ENCODE assay signal across 16 mouse cellular contexts in genomic region chr13:110897621-110898020, GRCm38 (mm10).
A peak's percentile ranks its signal among the peaks of the same experiment; 100 is the strongest.
DNase-seq lines count a peak whose midpoint lies in the region; ATAC-seq and TF ChIP-seq lines count a peak whose summit lies in the region.
"Had no signal": no experiment of that assay in that cellular context is flagged by ENCODE, and none has a peak within 500 bp of the region (broad histone marks: within the 10 kb centered on the region; RNA-seq: fewer than 3 reads in every experiment).

No protein-coding gene starts in this region.

- ATAC-seq in kidney, embryonic 16.5 days (ENCODE audit: low FRiP score, low TSS enrichment), result no peak
- ATAC-seq in lung, postnatal 0 days, result no peak
- ATAC-seq: forebrain, embryonic 15.5 days; intestine, embryonic 15.5 days had no signal

- H3K9ac ChIP-seq in kidney, embryonic 16.5 days (replicated peaks; ENCODE audit: low read length), result no peak overlapping the region
- no peak overlapping the region for H3K9ac ChIP-seq in lung, postnatal 0 days (replicated peaks; ENCODE audit: low read depth)
- H3K9ac ChIP-seq: forebrain, embryonic 15.5 days; intestine, embryonic 15.5 days; liver, embryonic 15.5 days had no signal

- no peaks in the 10 kb centered on the region for H3K27me3 ChIP-seq in kidney, embryonic 16.5 days (ENCODE audit: insufficient read depth, low read length)
- H3K27me3 ChIP-seq in lung, postnatal 0 days (replicated peaks; ENCODE audit: insufficient read depth, low read length), result no peaks in the 10 kb centered on the region
- no peaks in the 10 kb centered on the region for H3K27me3 ChIP-seq in thymus, adult 2 months (ENCODE audit: control insufficient read depth, insufficient read depth, low read length)
- H3K27me3 ChIP-seq: forebrain, embryonic 15.5 days; intestine, embryonic 15.5 days; liver, embryonic 15.5 days had no signal

- TF ChIP-seq EP300 in lung, postnatal 0 days (IDR thresholded peaks at IDR 0.05), result no peak

- no peaks in the 10 kb centered on the region for H3K9me3 ChIP-seq in kidney, embryonic 16.5 days (ENCODE audit: low read length)
- H3K9me3 ChIP-seq in lung, postnatal 0 days (ENCODE audit: low read length), result no peaks in the 10 kb centered on the region
- H3K9me3 ChIP-seq: forebrain, embryonic 15.5 days; hindbrain, embryonic 10.5 days; intestine, embryonic 15.5 days; limb, embryonic 10.5 days; liver, embryonic 15.5 days had no signal

- H3K4me3 ChIP-seq in kidney, embryonic 16.5 days (ENCODE audit: low read length), result no peak overlapping the region
- H3K4me3 ChIP-seq in lung, postnatal 0 days (ENCODE audit: low read depth, low read length), result no peak overlapping the region
- H3K4me3 ChIP-seq in gastrocnemius, adult 2 months, result no peak overlapping the region
- H3K4me3 ChIP-seq in thymus, adult 2 months (ENCODE audit: control insufficient read depth, insufficient read depth, low read length), result no peak overlapping the region
- H3K4me3 ChIP-seq: forebrain, embryonic 15.5 days; hindbrain, embryonic 10.5 days; intestine, embryonic 15.5 days; limb, embryonic 10.5 days; liver, embryonic 15.5 days had no signal

- 51% methylated on average over 4 of the region's 4 CpGs for WGBS in kidney, embryonic 16.5 days
- 30% methylated on average over 4 of the region's 4 CpGs for WGBS in lung, postnatal 0 days
- WGBS in thymus, adult 2 months, result 93% methylated on average over 4 of the region's 4 CpGs

- H3K4me1 ChIP-seq in kidney, embryonic 16.5 days (ENCODE audit: insufficient read depth, low read length), result peaks cover 5% of the 10 kb centered on the region; the same call in 1 of the 2 replicates
- H3K4me1 ChIP-seq in lung, postnatal 0 days (ENCODE audit: insufficient read depth, low read depth, low read length), result 0 out of 2 replicates have a peak, but pooled peaks cover 7% of the 10 kb centered on the region
- H3K4me1 ChIP-seq in thymus, adult 2 months (replicated peaks; ENCODE audit: control insufficient read depth, insufficient read depth, low read length), result no peaks in the 10 kb centered on the region
- H3K4me1 ChIP-seq: forebrain, embryonic 15.5 days; liver, embryonic 15.5 days had no signal

- TF ChIP-seq POLR2A in thymus, adult 2 months (IDR thresholded peaks at IDR 0.05; ENCODE audit: control insufficient read depth, extremely low read depth, insufficient read depth, low read length, poor library complexity), result no peak

- no peak for TF ChIP-seq CTCF in lung, postnatal 0 days (IDR thresholded peaks at IDR 0.05)
- no peak for TF ChIP-seq CTCF in gastrocnemius, adult 2 months (IDR thresholded peaks at IDR 0.05)
- no peak for TF ChIP-seq CTCF in thymus, adult 2 months (IDR thresholded peaks at IDR 0.05; ENCODE audit: borderline replicate concordance, control insufficient read depth, extremely low read depth, insufficient read depth, low read length, poor library complexity)

- no peaks in the 10 kb centered on the region for H3K36me3 ChIP-seq in kidney, embryonic 16.5 days (ENCODE audit: insufficient read depth, low read length)
- no peaks in the 10 kb centered on the region for H3K36me3 ChIP-seq in lung, postnatal 0 days (ENCODE audit: insufficient read depth, low read length)
- no peaks in the 10 kb centered on the region for H3K36me3 ChIP-seq in thymus, adult 2 months (ENCODE audit: control insufficient read depth, insufficient read depth, low read length)
- H3K36me3 ChIP-seq: forebrain, embryonic 15.5 days; hindbrain, embryonic 10.5 days; intestine, embryonic 15.5 days; limb, embryonic 10.5 days; liver, embryonic 15.5 days had no signal

- no peak overlapping the region for H3K27ac ChIP-seq in kidney, embryonic 16.5 days (ENCODE audit: low read length)
- no peak overlapping the region for H3K27ac ChIP-seq in lung, postnatal 0 days (ENCODE audit: low read length)
- H3K27ac ChIP-seq in gastrocnemius, adult 2 months, result no peak overlapping the region
- H3K27ac ChIP-seq in thymus, adult 2 months (ENCODE audit: control insufficient read depth, insufficient read depth, low read length), result no peak overlapping the region
- H3K27ac ChIP-seq: forebrain, embryonic 15.5 days; hindbrain, embryonic 10.5 days; intestine, embryonic 15.5 days; limb, embryonic 10.5 days; liver, embryonic 15.5 days had no signal

- intact Hi-C loops in gastrocnemius, adult 2 months (cut with DNase I), result no loop called here

- peak; percentile 8 to 9 for DNase-seq in cerebellum, postnatal 14 days
- DNase-seq in cerebellum, postnatal 4 days (ENCODE audit: low spot score in 2 of 2), result no peak
- peak; percentile 71 for DNase-seq in kidney, postnatal 10 days
- DNase-seq in 416B (ENCODE audit: low read depth), result peak; percentile 21
- peak; percentile 49 for DNase-seq in lung, postnatal 0 days (ENCODE audit: low spot score)
- no peak for DNase-seq in gastrocnemius, adult 2 months
- no peak for DNase-seq in thymus, adult 2 months
- DNase-seq: adrenal gland, postnatal 25 days; right cerebral cortex, postnatal 25 days had no signal

- H3K4me2 ChIP-seq in kidney, embryonic 16.5 days (replicated peaks; ENCODE audit: low read depth, low read length), result no peak overlapping the region
- H3K4me2 ChIP-seq in lung, postnatal 0 days (replicated peaks; ENCODE audit: low read depth, low read length), result no peak overlapping the region
- H3K4me2 ChIP-seq: forebrain, embryonic 15.5 days; heart, embryonic 11.5 days; intestine, embryonic 15.5 days; liver, embryonic 15.5 days had no signal

Comparison
In these comparisons a context has a peak if more than half of its experiments do, and no peak if none do; other contexts are left out.
1. DNase-seq: peak in cerebellum, postnatal 14 days (2 of 2), kidney, postnatal 10 days (single experiment), 416B (single experiment) and lung, postnatal 0 days (single experiment); none in cerebellum, postnatal 4 days (0 of 2), gastrocnemius, adult 2 months (single experiment) and thymus, adult 2 months (single experiment).